Mouse (Mus musculus): ENCODE results near the gene Nfix. TPM values are rescaled to one million over a fixed set of nuclear protein-coding genes. Genes with fewer than 3 reads are reported as not detected.

Nfix gene
- polyA plus RNA-seq, 1 experiment from 2014 or later = 14.8 TPM

GRCm38 (mm10) chr8:84789345-84789744, 10.8 kb downstream of the Nfix start:
- H3K9me3 ChIP-seq = no peaks in the 10 kb centered on the region
- H3K4me1 ChIP-seq (replicated peaks) = peaks cover 19% of the 10 kb centered on the region
- no peak overlapping the region for H3K4me2 ChIP-seq (replicated peaks)
- no peak overlapping the region for H3K27ac ChIP-seq
- ATAC-seq = no peak
- 64% methylated on average over 5 of the region's 5 CpGs for WGBS
- no peaks in the 10 kb centered on the region for H3K36me3 ChIP-seq
- no peak overlapping the region for H3K9ac ChIP-seq
- peaks cover 81% of the 10 kb centered on the region for H3K27me3 ChIP-seq (replicated peaks)
- no peak overlapping the region for H3K4me3 ChIP-seq (replicated peaks)

GRCm38 (mm10) chr8:84788896-84789295, 11.2 kb downstream of the Nfix start:
- no peak overlapping the region for H3K9ac ChIP-seq
- H3K27ac ChIP-seq = no peak overlapping the region
- H3K9me3 ChIP-seq = no peaks in the 10 kb centered on the region
- H3K4me3 ChIP-seq (replicated peaks) = no peak overlapping the region
- H3K4me2 ChIP-seq (replicated peaks) = no peak overlapping the region
- WGBS = 20% methylated on average over 11 of the region's 11 CpGs
- no peak for ATAC-seq
- peaks cover 82% of the 10 kb centered on the region for H3K27me3 ChIP-seq (replicated peaks)
- H3K4me1 ChIP-seq (replicated peaks) = peaks cover 17% of the 10 kb centered on the region
- no peaks in the 10 kb centered on the region for H3K36me3 ChIP-seq

- Histone ChIP-seq H3K9ac (no peak overlapping the region), H3K36me3 (no peaks in the 10 kb centered on the region), H3K27ac (no peak overlapping the region), H3K4me2 (replicated peaks) (no peak overlapping the region), H3K27me3 (replicated peaks) (peaks cover 86% of the 10 kb centered on the region), H3K4me1 (replicated peaks) (peaks cover 13% of the 10 kb centered on the region), H3K9me3 (no peaks in the 10 kb centered on the region), H3K4me3 (replicated peaks) (no peak overlapping the region)
- ATAC-seq = no peak
- WGBS = 30% methylated on average over 14 of the region's 14 CpGs
These were observed 12.4 kb downstream of the Nfix start for GRCm38 (mm10) chr8:84787523-84788302.

- ATAC-seq = no peak
- peaks cover 90% of the 10 kb centered on the region for H3K27me3 ChIP-seq (replicated peaks)
These were observed 13.2 kb downstream of the Nfix start for GRCm38 (mm10) chr8:84786801-84787467.

GRCm38 (mm10) chr8:84785756-84786677, 14.1 kb downstream of the Nfix start:
- Histone ChIP-seq H3K27me3 (replicated peaks) (peaks cover 98% of the 10 kb centered on the region), H3K9ac (no peak overlapping the region), H3K4me1 (replicated peaks) (peaks cover 13% of the 10 kb centered on the region), H3K27ac (no peak overlapping the region), H3K4me2 (replicated peaks) (0 out of 2 replicates have a peak overlapping the region, but pooled peaks have one; percentile 3), H3K36me3 (no peaks in the 10 kb centered on the region), H3K9me3 (no peaks in the 10 kb centered on the region), H3K4me3 (replicated peaks) (no peak overlapping the region)
- 8% methylated on average over 38 of the region's 38 CpGs for WGBS
- no peak for ATAC-seq

More at GRCm38 (mm10) chr8:84786801-84787467, 13.2 kb downstream of the Nfix start:
- H3K9ac ChIP-seq = no peak overlapping the region
- H3K36me3 ChIP-seq = no peaks in the 10 kb centered on the region
- 21% methylated on average over 11 of the region's 11 CpGs for WGBS
- no peak overlapping the region for H3K4me2 ChIP-seq (replicated peaks)
- H3K9me3 ChIP-seq = no peaks in the 10 kb centered on the region
- H3K27ac ChIP-seq = no peak overlapping the region
- H3K4me3 ChIP-seq (replicated peaks) = no peak overlapping the region
- peaks cover 13% of the 10 kb centered on the region for H3K4me1 ChIP-seq (replicated peaks)

- no peaks in the 10 kb centered on the region for H3K9me3 ChIP-seq
- 11% methylated on average over 11 of the region's 11 CpGs for WGBS
- no peak for ATAC-seq
- peaks cover 10% of the 10 kb centered on the region for H3K4me1 ChIP-seq (replicated peaks)
- H3K27ac ChIP-seq = no peak overlapping the region
- H3K9ac ChIP-seq = no peak overlapping the region
- H3K4me3 ChIP-seq (replicated peaks) = no peak overlapping the region
- no peaks in the 10 kb centered on the region for H3K36me3 ChIP-seq
- H3K4me2 ChIP-seq (replicated peaks) = no peak overlapping the region
- H3K27me3 ChIP-seq (replicated peaks) = peaks cover 98% of the 10 kb centered on the region
These were observed 14.7 kb downstream of the Nfix start for GRCm38 (mm10) chr8:84785506-84785755.

- Histone ChIP-seq H3K4me1 (replicated peaks) (peaks cover 10% of the 10 kb centered on the region), H3K9me3 (no peaks in the 10 kb centered on the region), H3K4me3 (replicated peaks) (no peak overlapping the region), H3K9ac (no peak overlapping the region), H3K36me3 (no peaks in the 10 kb centered on the region), H3K27ac (no peak overlapping the region), H3K27me3 (replicated peaks) (peaks cover 98% of the 10 kb centered on the region), H3K4me2 (replicated peaks) (no peak overlapping the region)
- WGBS = 9% methylated on average over 48 of the region's 48 CpGs
- ATAC-seq = no peak
These were observed 15.3 kb downstream of the Nfix start for GRCm38 (mm10) chr8:84784681-84785505.

- Histone ChIP-seq H3K4me2 (replicated peaks) (peak overlapping the region; percentile 22; the same call in 1 of the 2 replicates), H3K27me3 (replicated peaks) (peaks cover 98% of the 10 kb centered on the region), H3K9ac (no peak overlapping the region), H3K4me3 (replicated peaks) (no peak overlapping the region), H3K4me1 (replicated peaks) (peaks cover 11% of the 10 kb centered on the region), H3K9me3 (no peaks in the 10 kb centered on the region), H3K27ac (no peak overlapping the region), H3K36me3 (no peaks in the 10 kb centered on the region)
- no peak for ATAC-seq
- 7% methylated on average over 33 of the region's 33 CpGs for WGBS
These were observed 16.1 kb downstream of the Nfix start for GRCm38 (mm10) chr8:84783919-84784581.

GRCm38 (mm10) chr8:84783198-84783918, 16.8 kb downstream of the Nfix start:
- peaks cover 98% of the 10 kb centered on the region for H3K27me3 ChIP-seq (replicated peaks)
- H3K4me1 ChIP-seq (replicated peaks) = peaks cover 13% of the 10 kb centered on the region

GRCm38 (mm10) chr8:84782680-84783079, 17.5 kb downstream of the Nfix start:
- Histone ChIP-seq H3K4me3 (replicated peaks) (no peak overlapping the region), H3K4me1 (replicated peaks) (peaks cover 13% of the 10 kb centered on the region)

More at GRCm38 (mm10) chr8:84783198-84783918, 16.8 kb downstream of the Nfix start:
- Histone ChIP-seq H3K27ac (no peak overlapping the region), H3K36me3 (no peaks in the 10 kb centered on the region), H3K9ac (no peak overlapping the region), H3K9me3 (no peaks in the 10 kb centered on the region), H3K4me2 (replicated peaks) (no peak overlapping the region), H3K4me3 (replicated peaks) (no peak overlapping the region)
- no peak for ATAC-seq
- WGBS = 16% methylated on average over 11 of the region's 11 CpGs

More at GRCm38 (mm10) chr8:84782680-84783079, 17.5 kb downstream of the Nfix start:
- WGBS = 31% methylated on average over 10 of the region's 10 CpGs
- ATAC-seq = no peak
- no peaks in the 10 kb centered on the region for H3K9me3 ChIP-seq
- peaks cover 98% of the 10 kb centered on the region for H3K27me3 ChIP-seq (replicated peaks)
- no peak overlapping the region for H3K9ac ChIP-seq
- H3K36me3 ChIP-seq = no peaks in the 10 kb centered on the region
- H3K4me2 ChIP-seq (replicated peaks) = no peak overlapping the region
- H3K27ac ChIP-seq = no peak overlapping the region
